Mouse (Mus musculus) layer of hippocampus, adult 9-10 months (tissue): Measurements from ENCODE around the gene Naa15.
A peak's percentile ranks its signal among the peaks of the same experiment; 100 is the strongest.
"Not testable (repeated sequence)": the region's sequence is repeated elsewhere in the genome, so short reads cannot be mapped to it uniquely, and the experiment has no call there.

ENCODE experiments used
- DNase-seq: peaks from one replicate; pipeline ENCODE4 v3.0.0; 2022; ENCODE audit warnings: low spot score

The Naa15 gene

DNA sequence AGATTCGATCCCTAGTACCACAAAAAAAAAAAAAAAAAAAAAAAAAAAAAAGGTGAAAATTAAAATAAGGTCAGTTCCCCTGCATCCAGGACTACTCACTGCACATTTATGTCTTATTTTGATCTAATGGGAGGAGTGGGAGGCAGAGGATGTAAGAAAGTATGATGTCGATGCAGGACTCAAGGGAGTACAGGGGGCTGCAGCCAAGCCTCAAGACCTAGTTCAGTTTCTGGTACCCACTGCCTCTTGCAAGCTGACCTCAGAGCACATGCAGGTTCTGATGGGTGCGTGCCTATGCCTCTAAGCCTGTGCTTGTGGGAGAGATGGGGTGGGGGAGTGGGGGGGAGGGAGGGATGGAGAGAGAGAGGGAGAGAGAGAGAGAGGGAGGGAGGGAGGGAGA lies 20.1 kb upstream of the Naa15 start:
- DNase-seq: no peak

- DNase-seq: no peak
Observed at GRCm38 (mm10) chr3:51395461-51396145, 19.3 kb upstream of the Naa15 start.

GRCm38 (mm10) chr3:51396219-51397068 lies 18.5 kb upstream of the Naa15 start, which contains the start of gene Mgarp:
Gene Mgarp (minus strand): TSS chr3:51396738.
- DNase-seq: no peak

DNA sequence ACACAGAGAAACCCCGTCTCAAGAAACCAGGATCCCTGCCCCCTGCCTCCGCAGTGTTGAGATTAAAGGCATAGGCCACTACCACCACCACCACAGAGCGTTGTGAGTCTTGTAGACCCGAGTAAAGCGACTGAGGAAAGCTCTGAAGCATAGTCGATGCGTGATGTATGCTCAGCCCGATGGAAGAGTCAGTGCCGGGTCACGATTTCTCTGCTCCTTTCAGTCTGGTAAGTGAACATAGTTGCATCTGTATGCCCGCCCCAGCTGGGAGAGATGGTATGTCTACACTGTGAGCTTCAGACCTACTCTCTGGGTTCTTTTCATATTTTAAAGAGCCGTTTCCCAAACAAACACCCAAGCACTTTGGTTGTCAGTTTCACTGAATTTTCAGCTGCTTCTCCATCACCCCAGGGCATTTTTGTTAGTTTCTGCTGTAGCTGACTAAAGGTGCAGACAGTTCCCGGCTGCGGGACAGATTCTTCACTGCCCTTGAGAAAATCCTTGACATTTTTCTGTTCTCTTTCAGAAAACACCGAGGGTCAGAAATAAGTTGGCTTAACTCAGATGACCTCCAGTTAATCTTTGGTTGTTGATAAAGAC lies 17.1 kb upstream of the Naa15 start:
- no peak for DNase-seq

- DNase-seq: no peak
Observed at GRCm38 (mm10) chr3:51398667-51399066, 16.3 kb upstream of the Naa15 start.

DNA sequence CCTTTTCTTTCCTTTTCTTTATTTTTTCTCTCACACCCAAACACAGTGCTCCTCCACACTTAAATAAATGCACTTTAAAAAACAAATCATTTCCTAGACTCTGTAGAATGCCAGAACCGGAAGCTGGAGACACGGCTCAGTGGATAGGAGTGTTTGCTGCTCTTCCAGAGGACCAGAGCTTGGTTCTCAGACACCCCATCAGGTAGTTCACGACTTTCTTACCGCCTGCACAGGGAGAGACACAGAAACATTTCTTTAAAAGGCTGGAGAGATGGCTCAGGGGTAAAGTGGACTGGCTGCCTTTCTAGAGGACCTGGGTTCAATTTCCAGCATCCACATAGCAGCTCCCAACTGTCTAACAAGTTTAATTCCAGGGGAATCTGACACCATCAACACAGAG lies 15.4 kb upstream of the Naa15 start:
- no peak for DNase-seq

DNA sequence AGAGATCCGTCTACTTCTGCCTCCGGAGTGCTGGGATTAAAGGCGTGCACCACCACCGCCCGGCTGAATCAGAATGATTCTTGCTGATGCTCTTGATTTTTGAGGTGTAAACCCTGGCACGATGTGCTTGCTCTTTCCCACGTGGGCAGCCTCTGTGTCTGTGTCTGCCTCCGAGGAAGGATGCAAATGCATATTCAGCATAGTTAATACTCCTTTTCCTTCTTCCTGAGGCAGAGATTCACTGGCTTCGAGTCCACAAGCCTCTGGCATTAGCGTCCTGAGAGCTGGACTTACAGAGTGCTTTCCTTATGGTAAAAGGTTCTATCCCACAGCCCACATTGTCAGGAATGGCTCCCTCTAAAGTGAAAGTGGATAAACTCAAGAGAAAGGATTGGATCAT lies 14.3 kb upstream of the Naa15 start:
- DNase-seq: no peak

GRCm38 (mm10) chr3:51402054-51402453 lies 12.9 kb upstream of the Naa15 start:
- DNase-seq: not testable (repeated sequence)

DNA sequence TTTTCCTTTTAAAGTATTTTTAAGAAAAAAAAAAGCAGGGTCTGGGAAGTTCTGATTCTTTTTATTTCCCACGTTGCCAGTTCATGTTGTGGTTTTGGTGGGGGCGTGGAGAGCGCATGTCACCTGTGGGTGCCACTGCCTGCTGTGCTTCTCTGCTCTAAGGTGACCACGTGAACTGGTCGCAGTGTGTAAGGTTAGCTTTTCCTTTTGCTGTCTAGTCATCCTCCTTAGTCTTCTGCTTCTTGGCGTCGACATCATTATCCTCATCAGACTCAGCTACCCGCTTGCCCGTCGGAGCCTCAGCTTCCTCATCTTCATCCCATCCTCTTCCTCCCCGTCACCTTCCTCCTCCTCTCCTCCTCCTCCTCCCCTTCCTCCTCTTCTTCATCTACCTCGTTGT lies 12.3 kb upstream of the Naa15 start:
- no peak for DNase-seq

DNA sequence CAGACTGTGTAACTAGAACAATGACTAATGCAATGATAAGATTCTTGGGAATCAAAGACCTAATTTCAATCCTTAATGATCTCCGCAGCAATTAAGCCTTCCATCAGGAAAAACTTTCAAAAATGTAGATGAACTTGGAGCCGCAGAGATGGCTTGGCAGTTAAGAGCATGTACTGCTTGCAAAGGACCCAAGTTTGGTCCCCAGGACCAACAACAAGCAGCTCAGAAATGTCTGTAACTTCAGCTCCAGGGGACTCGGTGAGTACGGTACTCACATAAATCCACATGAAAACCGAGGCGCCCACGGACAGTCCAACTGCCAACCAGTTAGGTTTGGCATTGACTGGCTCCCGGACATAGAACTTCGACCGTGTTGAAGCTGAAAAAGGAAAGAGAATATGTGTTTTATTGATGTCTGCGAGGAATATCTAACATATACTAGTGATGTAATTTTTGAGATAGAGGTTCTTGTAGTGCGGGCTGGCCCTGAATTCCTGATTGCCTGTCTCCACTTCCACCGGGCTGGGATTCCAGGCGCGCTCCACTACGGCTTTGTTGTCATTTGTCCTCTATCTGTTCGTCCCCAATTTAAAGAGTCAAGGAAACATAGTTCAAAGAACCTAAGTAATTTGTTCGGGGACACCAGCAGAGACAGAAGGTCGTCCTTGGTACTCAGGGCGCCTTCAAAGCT lies 6.9 kb upstream of the Naa15 start:
- DNase-seq: peak; percentile 8

DNA sequence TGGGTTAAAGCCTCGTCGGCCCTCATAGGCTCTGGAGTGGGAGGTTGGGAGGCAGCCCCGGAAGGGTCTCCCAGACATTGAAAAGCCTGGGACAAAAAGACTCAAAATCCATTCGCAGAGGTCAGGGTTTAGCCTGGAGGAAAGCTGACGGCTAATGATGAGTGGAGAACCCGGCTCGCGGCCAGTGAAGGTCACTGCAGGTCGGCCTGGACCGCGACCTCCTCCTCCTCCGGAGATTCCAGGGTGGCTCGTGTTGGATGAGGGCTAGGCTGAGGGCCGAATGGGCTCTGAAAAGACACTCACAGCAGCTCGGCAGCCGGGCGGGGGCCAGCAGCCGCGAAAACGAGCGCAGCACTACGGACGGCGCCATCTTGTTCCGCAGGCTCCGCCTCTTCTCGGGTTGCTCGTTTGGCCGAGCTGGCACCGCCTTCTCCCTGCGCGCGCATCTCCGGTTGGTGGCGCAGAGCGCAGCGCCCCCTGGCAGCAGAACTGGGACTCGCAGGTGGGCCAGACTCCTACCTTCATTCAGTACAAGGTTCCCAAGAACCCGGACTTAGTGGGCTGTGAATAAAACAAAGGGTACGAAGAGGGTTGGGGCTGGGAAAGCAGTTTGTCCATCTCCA lies 6.3 kb upstream of the Naa15 start, which contains the start of gene Ndufc1:
Gene Ndufc1 (minus strand): TSS at position 428 of the 623 bp plus-strand sequence.
- peak; percentile 93 for DNase-seq

GRCm38 (mm10) chr3:51412457-51412856 lies 2.5 kb upstream of the Naa15 start:
- DNase-seq: no peak

DNA sequence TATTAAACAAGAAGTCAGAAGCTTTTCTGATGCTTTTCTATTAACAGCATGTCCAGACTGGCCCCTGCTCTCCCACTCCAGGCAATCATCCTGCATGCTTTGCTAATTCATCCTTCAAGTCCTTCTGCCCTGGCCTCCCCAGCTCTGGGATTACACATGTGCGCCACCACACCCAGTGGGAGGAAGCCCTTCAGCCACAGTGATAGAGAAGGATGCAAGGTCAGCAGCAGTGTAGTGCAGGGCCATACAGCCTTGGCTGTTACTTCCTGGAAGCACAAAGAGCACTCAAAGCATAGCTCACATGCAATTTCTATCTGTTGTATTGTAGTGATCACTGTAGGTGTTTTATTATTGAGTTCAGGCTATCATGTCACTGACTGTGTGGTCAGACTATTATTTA lies 1.7 kb upstream of the Naa15 start:
- DNase-seq: no peak

GRCm38 (mm10) chr3:51416073-51416363 lies 1.1 kb downstream of the Naa15 start:
- DNase-seq: no peak

- DNase-seq: no peak
Observed at GRCm38 (mm10) chr3:51416364-51417134, 1.6 kb downstream of the Naa15 start.

DNA sequence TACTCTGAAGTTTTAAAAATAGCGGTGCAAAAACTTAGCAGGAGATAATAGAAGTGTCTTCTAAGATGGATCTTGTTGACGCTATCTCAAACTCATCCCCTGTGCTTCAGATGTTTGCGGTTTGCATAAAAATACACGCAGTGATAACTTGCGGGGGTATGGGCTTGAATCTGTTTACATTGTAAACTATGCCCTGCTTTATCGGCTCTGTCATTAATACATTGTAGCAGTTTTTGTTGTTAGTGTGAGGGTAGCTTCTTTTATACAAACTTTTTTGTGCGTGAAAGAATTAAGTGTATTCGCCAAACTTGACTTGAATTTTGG lies 2.1 kb downstream of the Naa15 start:
- no peak for DNase-seq

GRCm38 (mm10) chr3:51417485-51417884 lies 2.5 kb downstream of the Naa15 start:
- DNase-seq: no peak

DNA sequence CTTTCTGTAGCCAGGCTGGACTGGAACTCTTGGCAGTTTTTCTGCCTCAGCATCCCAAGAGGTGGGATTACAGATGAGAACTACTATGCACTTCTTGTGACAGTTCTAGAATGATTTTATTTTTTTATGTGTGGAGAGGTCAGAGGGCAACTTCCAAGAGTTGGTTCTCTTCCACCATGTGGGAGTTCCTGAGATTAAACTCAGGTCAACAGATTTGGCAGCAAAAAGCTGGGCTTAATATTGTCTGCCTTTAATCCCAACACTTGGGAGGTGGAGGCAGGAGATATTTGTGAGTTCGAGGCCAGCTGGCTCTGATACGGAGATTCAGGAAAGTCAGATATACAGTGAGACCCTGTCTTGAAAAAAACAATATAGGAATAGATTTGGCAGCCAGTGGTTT lies 3.0 kb downstream of the Naa15 start:
- DNase-seq: no peak

DNA sequence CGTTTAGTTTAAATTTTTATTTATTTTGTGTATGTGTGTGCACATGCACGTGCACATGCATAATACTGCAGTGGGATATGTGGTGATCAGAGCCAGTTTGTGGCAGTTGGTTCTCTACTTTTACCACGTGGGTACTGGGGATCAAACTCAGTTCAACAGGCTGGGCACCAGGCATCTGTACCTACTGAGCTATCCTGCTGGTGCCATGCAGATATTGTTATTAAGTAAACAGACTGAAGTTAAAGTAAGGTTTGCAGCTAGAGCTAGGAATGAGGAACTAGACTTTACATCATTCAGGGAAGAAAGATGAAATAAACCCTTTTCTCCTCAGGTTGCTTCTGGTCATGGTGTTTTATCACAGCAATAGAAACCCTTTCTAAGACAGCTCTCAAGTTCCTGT lies 7.0 kb downstream of the Naa15 start:
- no peak for DNase-seq

DNA sequence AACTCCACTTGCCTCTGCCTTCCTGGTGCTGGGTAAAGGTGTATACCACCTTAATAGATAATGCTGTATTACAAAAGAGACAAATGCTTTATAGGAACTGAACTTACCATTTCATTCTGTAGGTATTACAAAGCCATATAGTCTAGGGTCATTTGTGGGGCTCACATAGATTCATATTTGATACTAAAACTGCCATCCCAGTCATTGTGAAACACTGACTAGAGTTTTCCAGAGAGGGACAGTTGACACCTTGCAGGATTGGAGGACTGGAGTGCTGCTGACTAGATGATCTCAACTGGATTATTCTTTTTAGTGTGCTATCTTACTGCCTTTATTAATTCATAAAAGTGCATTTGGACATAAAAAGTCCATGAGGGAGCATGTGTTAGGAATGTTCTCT lies 10.4 kb downstream of the Naa15 start:
- no peak for DNase-seq

GRCm38 (mm10) chr3:51434364-51434763 lies 19.4 kb downstream of the Naa15 start:
- not testable (repeated sequence) for DNase-seq
